Mouse (Mus musculus) stomach, postnatal 0 days (tissue): Measurements from ENCODE around the gene Ppp1r14b.

ENCODE experiments used
- CTCF ChIP-seq: IDR thresholded peaks from 2 replicates; pipeline ENCODE4 v1.5.1; 2016; ENCODE audit warnings: antibody characterized with exemption, low read depth, mild to moderate bottlenecking, moderate library complexity
- EP300 ChIP-seq: optimal IDR thresholded peaks from 2 replicates; pipeline ENCODE3; 2016; ENCODE audit warnings: antibody characterized with exemption

DNA sequence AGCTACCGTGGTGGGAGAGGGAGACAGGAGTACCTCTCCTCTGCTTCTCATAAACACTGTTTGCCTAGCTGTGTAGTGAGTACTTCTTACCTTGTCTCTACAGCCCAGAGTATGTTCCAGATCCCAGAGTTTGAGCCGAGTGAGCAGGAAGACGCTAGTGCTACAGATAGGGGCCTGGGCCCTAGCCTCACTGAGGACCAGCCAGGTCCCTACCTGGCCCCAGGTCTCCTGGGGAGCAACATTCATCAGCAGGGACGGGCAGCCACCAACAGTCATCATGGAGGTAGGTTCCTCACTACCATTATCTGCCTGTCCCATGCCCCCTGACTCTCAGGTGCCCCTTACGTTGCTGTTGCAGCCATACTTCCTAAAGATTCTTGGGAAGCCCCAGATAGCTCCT lies 32.0 kb upstream of the Ppp1r14b start:
- no peak for TF ChIP-seq EP300
- no peak for TF ChIP-seq CTCF
